Mouse (Mus musculus) layer of hippocampus, adult 9-10 months (tissue): Measurements from ENCODE around the gene Plxna4.

ENCODE experiments used
- DNase-seq: peaks from one replicate; pipeline ENCODE4 v3.0.0; 2022; ENCODE audit warnings: low spot score

The Plxna4 gene

GRCm38 (mm10) chr6:32251674-32252073, 336.3 kb downstream of the Plxna4 start:
- DNase-seq = no peak

- no peak for DNase-seq
Observed at GRCm38 (mm10) chr6:32246036-32246435, 342.0 kb downstream of the Plxna4 start.

- no peak for DNase-seq
Observed at GRCm38 (mm10) chr6:32243040-32243439, 345.0 kb downstream of the Plxna4 start.

GRCm38 (mm10) chr6:32231383-32231782, 356.6 kb downstream of the Plxna4 start:
- DNase-seq = no peak

GRCm38 (mm10) chr6:32226636-32227035, 361.4 kb downstream of the Plxna4 start:
- no peak for DNase-seq

GRCm38 (mm10) chr6:32224007-32224703, 363.8 kb downstream of the Plxna4 start:
- no peak for DNase-seq

GRCm38 (mm10) chr6:32220765-32221164, 367.2 kb downstream of the Plxna4 start:
- DNase-seq = no peak

GRCm38 (mm10) chr6:32218544-32218943, 369.4 kb downstream of the Plxna4 start:
- no peak for DNase-seq

GRCm38 (mm10) chr6:32212439-32212838, 375.6 kb downstream of the Plxna4 start:
- DNase-seq = no peak

- DNase-seq = no peak
Observed at GRCm38 (mm10) chr6:32210139-32210538, 377.9 kb downstream of the Plxna4 start.

- DNase-seq = no peak
Observed at GRCm38 (mm10) chr6:32208951-32209350, 379.0 kb downstream of the Plxna4 start.

- DNase-seq = no peak
Observed at GRCm38 (mm10) chr6:32204253-32204652, 383.7 kb downstream of the Plxna4 start.

- DNase-seq = no peak
Observed at GRCm38 (mm10) chr6:32203389-32203788, 384.6 kb downstream of the Plxna4 start.

GRCm38 (mm10) chr6:32202664-32203192, 385.3 kb downstream of the Plxna4 start:
- DNase-seq = no peak

GRCm38 (mm10) chr6:32201506-32201905, 386.5 kb downstream of the Plxna4 start:
- DNase-seq = no peak

- DNase-seq = no peak
Observed at GRCm38 (mm10) chr6:32199616-32200015, 388.4 kb downstream of the Plxna4 start.

- DNase-seq = no peak
Observed at GRCm38 (mm10) chr6:32196913-32197312, 391.1 kb downstream of the Plxna4 start.

- DNase-seq = no peak
Observed at GRCm38 (mm10) chr6:32193046-32193445, 394.9 kb downstream of the Plxna4 start.

- DNase-seq = no peak
Observed at GRCm38 (mm10) chr6:32184402-32184985, 403.5 kb downstream of the Plxna4 start.

GRCm38 (mm10) chr6:32183651-32184185, 404.3 kb downstream of the Plxna4 start:
- no peak for DNase-seq

- no peak for DNase-seq
Observed at GRCm38 (mm10) chr6:32180012-32180358, 408.0 kb downstream of the Plxna4 start.

GRCm38 (mm10) chr6:32179346-32180011, 408.5 kb downstream of the Plxna4 start:
- DNase-seq = no peak

GRCm38 (mm10) chr6:32177905-32178304, 410.1 kb downstream of the Plxna4 start:
- no peak for DNase-seq
